Mouse (Mus musculus) testis, adult 2 months (tissue): ENCODE data around the gene Gamt.

Experiments used
- CTCF ChIP-seq: fragments of 200-500 bp; IDR thresholded peaks from 2 replicates; pipeline ENCODE4 v1.5.1; 2012; ENCODE audit warnings: low read depth, mild to moderate bottlenecking, inconsistent platforms, low read length, moderate library complexity; ENCODE audit not compliant: control insufficient read depth, insufficient read depth, insufficient replicate concordance
- POLR2A ChIP-seq: fragments of 200-500 bp; IDR thresholded peaks from 2 replicates; pipeline ENCODE4 v1.6.1; 2012; ENCODE audit warnings: low read depth, mild to moderate bottlenecking, inconsistent platforms, low read length, moderate library complexity; ENCODE audit not compliant: control insufficient read depth

- TF ChIP-seq POLR2A (no peak), CTCF (no peak)
Observed at GRCm38 (mm10) chr10:80261585-80261968, 765 bp upstream of the Gamt start.
